Mouse (Mus musculus) sigmoid colon, adult 10 weeks (tissue): ENCODE data around the gene Phxr2. TPM values are rescaled to one million over a fixed set of nuclear protein-coding genes. Genes with fewer than 3 reads are reported as not detected.

Experiments used
- polyA plus RNA-seq: library from polyadenylated mRNA; stranded (reverse); fragments of 350-450 nt; fragmentation: Illumina TruSeq; extraction: RNeasy Lipid Tissue Mini Kit (QIAGEN cat#74804); gene quantifications from one replicate; pipeline ENCODE4 v1.2.3, GENCODE M21; 2014; ENCODE audit warnings: low read depth, low replicate concordance

The Phxr2 gene
- 2.5 TPM for polyA plus RNA-seq

GRCm38 (mm10) chr10:99126225-99126624, at the start of gene Phxr2:
Gene Phxr2, minus strand, starts transcription at chr10:99126325.

DNA sequence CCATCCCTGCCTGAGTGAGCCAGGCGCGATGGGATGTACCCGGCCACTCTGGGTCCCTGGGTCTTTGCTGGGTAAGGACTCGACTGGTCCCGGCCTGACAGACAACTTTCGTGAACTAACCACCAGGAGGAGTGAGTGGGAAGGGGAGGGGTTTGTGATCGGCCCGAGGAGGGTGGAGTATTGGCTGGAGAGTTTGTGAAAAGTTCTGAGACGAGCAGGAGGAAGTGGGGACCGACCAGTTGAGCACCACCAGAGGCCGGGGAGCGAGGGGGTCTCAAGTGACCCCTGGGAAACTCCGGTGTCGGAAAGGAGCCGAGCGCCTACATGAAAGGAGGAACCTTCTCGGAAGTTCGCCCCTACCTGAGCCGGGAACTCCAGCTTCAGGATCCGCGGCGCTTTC, 18.2 kb downstream of the Phxr2 start, which contains the start of gene Galnt4:
Gene Galnt4 (plus strand): TSS at position 196 of the 400 bp plus-strand sequence.

GRCm38 (mm10) chr10:99106703-99107631, 19.2 kb downstream of the Phxr2 start, which contains the start of gene Poc1b:
Gene Poc1b, plus strand, starts transcription at chr10:99107036.

Other genes starting within 250 kb of the Phxr2 start
- 309 TPM for gene Atp2b1, start 211.9 kb downstream of the Phxr2 start, polyA plus RNA-seq
- 26.9 TPM for gene Poc1b, start 19.3 kb downstream of the Phxr2 start, polyA plus RNA-seq
- 216 TPM for gene Galnt4, start 18.2 kb downstream of the Phxr2 start, polyA plus RNA-seq
- 111 TPM for gene Dusp6, start 136.9 kb upstream of the Phxr2 start, polyA plus RNA-seq